Mouse (Mus musculus) cerebellum, postnatal 10 days (tissue): Measurements from ENCODE around the gene Fam173a.

ENCODE experiments used
- DNase-seq, 2 experiments: peaks; one replicate each; pipeline ENCODE4 v3.0.0; 2021; ENCODE audit warnings: mixed read lengths in 2 of 2

Fam173a gene

GRCm38 (mm10) chr17:25796951-25797369 is 4.3 kb upstream of the Fam173a start, which contains the start of gene Metrn:
TSS of gene Metrn (minus strand) at chr17:25797136.
- peak; percentile 86 to 93 for DNase-seq

GRCm38 (mm10) chr17:25796211-25796771 is 3.6 kb upstream of the Fam173a start:
- DNase-seq = peak in 1 of 2 experiments; percentile 60

GRCm38 (mm10) chr17:25795609-25796092 is 3.0 kb upstream of the Fam173a start, which contains the start of gene AC134908.4:
TSS of gene AC134908.4 (minus strand) at chr17:25795659.
- DNase-seq = peak in 1 of 2 experiments; percentile 67

GRCm38 (mm10) chr17:25794998-25795397 is 2.3 kb upstream of the Fam173a start:
- no peak for DNase-seq

- peak in 1 of 2 experiments; percentile 51 for DNase-seq
These were observed 1.5 kb upstream of the Fam173a start for GRCm38 (mm10) chr17:25794197-25794596.

GRCm38 (mm10) chr17:25791843-25792527 is 716 bp downstream of the Fam173a start:
- peak; percentile 92 to 94 for DNase-seq

GRCm38 (mm10) chr17:25791320-25791842 is 1.3 kb downstream of the Fam173a start:
- DNase-seq = peak in 1 of 2 experiments; percentile 44

- DNase-seq = no peak
These were observed 5.8 kb downstream of the Fam173a start for GRCm38 (mm10) chr17:25786781-25787504.

- DNase-seq = no peak
These were observed 6.4 kb downstream of the Fam173a start, which contains the start of gene Ccdc78 for GRCm38 (mm10) chr17:25786280-25786679. TSS of gene Ccdc78 (plus strand) at chr17:25786580.

GRCm38 (mm10) chr17:25785281-25785745 is 7.4 kb downstream of the Fam173a start, which contains the start of gene Haghl:
TSS of gene Haghl (minus strand) at chr17:25785673.
- peak; percentile 98 for DNase-seq

- DNase-seq = no peak
These were observed 8.7 kb downstream of the Fam173a start for GRCm38 (mm10) chr17:25783861-25784574.

- DNase-seq = peak in 1 of 2 experiments; percentile 63
These were observed 9.6 kb downstream of the Fam173a start for GRCm38 (mm10) chr17:25783086-25783485.

- no peak for DNase-seq
These were observed 11.4 kb downstream of the Fam173a start for GRCm38 (mm10) chr17:25781339-25781738.

- no peak for DNase-seq
These were observed 14.8 kb downstream of the Fam173a start for GRCm38 (mm10) chr17:25777948-25778347.

GRCm38 (mm10) chr17:25775318-25776062 is 17.2 kb downstream of the Fam173a start:
- DNase-seq = no peak

- peak; percentile 99 for DNase-seq
These were observed 19.1 kb downstream of the Fam173a start, which contains the start of gene Narfl for GRCm38 (mm10) chr17:25773549-25774120. TSS of gene Narfl (plus strand) at chr17:25773776.

- no peak for DNase-seq
These were observed 23.4 kb downstream of the Fam173a start for GRCm38 (mm10) chr17:25769331-25769730.

- DNase-seq = no peak
These were observed 26.8 kb downstream of the Fam173a start for GRCm38 (mm10) chr17:25765886-25766285.

- no peak for DNase-seq
These were observed 30.1 kb downstream of the Fam173a start for GRCm38 (mm10) chr17:25762591-25762990.

GRCm38 (mm10) chr17:25761561-25761970 is 31.1 kb downstream of the Fam173a start:
- no peak for DNase-seq

GRCm38 (mm10) chr17:25760148-25760547 is 32.6 kb downstream of the Fam173a start:
- no peak for DNase-seq
